In the genomic region with DNA sequence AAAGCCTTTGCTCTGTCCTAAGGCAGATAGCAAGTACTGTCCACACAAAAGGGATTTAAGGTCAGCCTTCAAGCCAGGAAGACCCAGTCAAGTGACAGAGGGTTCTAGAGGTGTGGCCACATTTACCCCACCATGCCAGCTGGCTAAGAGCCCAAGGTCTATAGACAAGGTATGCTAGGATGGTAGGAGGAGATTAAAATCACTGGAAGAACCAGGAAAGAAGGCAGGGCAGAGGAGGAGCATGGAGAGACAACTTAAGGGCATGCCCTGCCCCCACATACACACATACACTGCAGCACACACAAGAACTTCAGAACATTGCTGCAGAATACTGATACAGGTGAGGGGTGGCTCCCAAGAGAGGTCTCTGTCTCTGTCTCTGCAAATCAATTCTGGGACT, we compare ENCODE assay signal across 16 mouse cellular contexts. TPM values are rescaled to one million over a fixed set of nuclear protein-coding genes. Genes with fewer than 3 reads are reported as not detected.
DNase-seq lines count a peak whose midpoint lies in the region; ATAC-seq lines count a peak whose summit lies in the region.
"Had no signal": no experiment of that assay in that cellular context is flagged by ENCODE, and none has a peak within 500 bp of the region (broad histone marks: within the 10 kb centered on the region; RNA-seq: fewer than 3 reads in every experiment).

A gene (plus strand): TSS at position 234 of the 400 bp plus-strand sequence.

- no peak for DNase-seq in heart, adult 11 months
- peak; percentile 38 to 86 for DNase-seq in adrenal gland, adult (ENCODE audit: inconsistent age in 2 of 2, low spot score in 1 of 2)
- peak; percentile 51 for DNase-seq in lung, postnatal 25 days (ENCODE audit: low spot score)
- no peak for DNase-seq in layer of hippocampus, postnatal 10 days (ENCODE audit: low spot score in 2 of 2)
- DNase-seq: heart, adult 2 months; heart, postnatal 14 days; kidney, adult 18-20 months; liver had no signal

- H3K36me3 ChIP-seq in heart, embryonic 16.5 days (ENCODE audit: control insufficient read depth, insufficient read depth): no peaks in the 10 kb centered on the region
- no peaks in the 10 kb centered on the region for H3K36me3 ChIP-seq in embryonic facial prominence, embryonic 15.5 days
- H3K36me3 ChIP-seq in forebrain, embryonic 16.5 days (ENCODE audit: control insufficient read depth, insufficient read depth): no peaks in the 10 kb centered on the region
- H3K36me3 ChIP-seq: neural tube, embryonic 15.5 days had no signal

- no peak within 1 kb of the TSS for H3K27ac ChIP-seq in heart, embryonic 16.5 days (ENCODE audit: low read length)
- H3K27ac ChIP-seq in embryonic facial prominence, embryonic 15.5 days (replicated peaks): no peak within 1 kb of the TSS; the same call in 1 of the 2 replicates
- H3K27ac ChIP-seq in forebrain, embryonic 16.5 days (ENCODE audit: low read length): no peak within 1 kb of the TSS
- H3K27ac ChIP-seq: heart, adult 2 months; neural tube, embryonic 15.5 days had no signal

- no peaks in the 10 kb centered on the region for H3K27me3 ChIP-seq in heart, embryonic 16.5 days (ENCODE audit: control insufficient read depth, insufficient read depth, low read length)
- no peaks in the 10 kb centered on the region for H3K27me3 ChIP-seq in embryonic facial prominence, embryonic 15.5 days
- H3K27me3 ChIP-seq in forebrain, embryonic 16.5 days (replicated peaks; ENCODE audit: control insufficient read depth, insufficient read depth, low read length): no peaks in the 10 kb centered on the region; the same call in 1 of the 2 replicates
- H3K27me3 ChIP-seq: neural tube, embryonic 15.5 days had no signal

- H3K9ac ChIP-seq in heart, embryonic 16.5 days (ENCODE audit: low read length): no peak within 1 kb of the TSS
- no peak within 1 kb of the TSS for H3K9ac ChIP-seq in embryonic facial prominence, embryonic 15.5 days
- H3K9ac ChIP-seq in forebrain, embryonic 16.5 days (replicated peaks; ENCODE audit: low read depth, low read length): no peak within 1 kb of the TSS
- H3K9ac ChIP-seq: neural tube, embryonic 15.5 days had no signal

- H3K4me1 ChIP-seq in heart, embryonic 16.5 days (ENCODE audit: control insufficient read depth, insufficient read depth, low read length): no peaks in the 10 kb centered on the region
- 0 out of 2 replicates have a peak, but pooled peaks cover 6% of the 10 kb centered on the region for H3K4me1 ChIP-seq in embryonic facial prominence, embryonic 15.5 days
- H3K4me1 ChIP-seq in forebrain, embryonic 16.5 days (replicated peaks; ENCODE audit: control insufficient read depth, insufficient read depth, low read length): no peaks in the 10 kb centered on the region
- H3K4me1 ChIP-seq: megakaryocyte, embryonic 14.5 days; neural tube, embryonic 15.5 days had no signal

- no peak within 1 kb of the TSS for H3K4me3 ChIP-seq in heart, embryonic 16.5 days (ENCODE audit: low read length)
- no peak within 1 kb of the TSS for H3K4me3 ChIP-seq in embryonic facial prominence, embryonic 15.5 days (replicated peaks)
- no peak within 1 kb of the TSS for H3K4me3 ChIP-seq in forebrain, embryonic 16.5 days (replicated peaks; ENCODE audit: low read length)
- H3K4me3 ChIP-seq: heart, adult 2 months; megakaryocyte, embryonic 14.5 days; neural tube, embryonic 15.5 days had no signal

- ATAC-seq in heart, embryonic 16.5 days (replicated peaks; ENCODE audit: extremely low read depth, insufficient read depth, low FRiP score): no peak
- no peak for ATAC-seq in embryonic facial prominence, embryonic 15.5 days (ENCODE audit: insufficient number of reproducible peaks, low FRiP score, low TSS enrichment, low read depth)
- no peak for ATAC-seq in forebrain, embryonic 16.5 days
- ATAC-seq in frontal cortex, adult (ENCODE audit: low TSS enrichment): no peak
- ATAC-seq: hindbrain, embryonic 16.5 days; Patski had no signal

- H3K9me3 ChIP-seq in heart, embryonic 16.5 days (replicated peaks; ENCODE audit: control insufficient read depth, low read length): no peaks in the 10 kb centered on the region
- H3K9me3 ChIP-seq in embryonic facial prominence, embryonic 15.5 days (replicated peaks): no peaks in the 10 kb centered on the region
- H3K9me3 ChIP-seq in forebrain, embryonic 16.5 days (ENCODE audit: control insufficient read depth, low read length): no peaks in the 10 kb centered on the region
- H3K9me3 ChIP-seq: megakaryocyte, embryonic 14.5 days; neural tube, embryonic 15.5 days had no signal

- no peak within 1 kb of the TSS for H3K4me2 ChIP-seq in heart, embryonic 16.5 days (ENCODE audit: low read depth, low read length)
- H3K4me2 ChIP-seq in embryonic facial prominence, embryonic 15.5 days (replicated peaks): no peak within 1 kb of the TSS
- H3K4me2 ChIP-seq in forebrain, embryonic 16.5 days (ENCODE audit: low read length): no peak within 1 kb of the TSS
- H3K4me2 ChIP-seq: neural tube, embryonic 15.5 days had no signal

RNA-seq across cellular contexts. Expression of the gene that starts here (rescaled TPM):
- polyA plus RNA-seq in heart, embryonic 16.5 days (2015; fragmentation: Nextera tagmentation; extraction: Ambion mirVana): 12.8 and 18.0 TPM in 2 replicates
- 71.5 and 102 TPM in 2 replicates for polyA plus RNA-seq in embryonic facial prominence, embryonic 15.5 days (2015; fragmentation: Nextera tagmentation; extraction: Ambion mirVana)
- 0.93 TPM in 1 of 2 replicates, not detected in the other for polyA plus RNA-seq in forebrain, embryonic 16.5 days (2015; fragmentation: Nextera tagmentation; extraction: Ambion mirVana)
- under 1 TPM; 0.18 to 0.51 TPM for total RNA-seq in layer of hippocampus, postnatal 10 days (2021)
- polyA plus RNA-seq: neural tube, embryonic 15.5 days; Patski had no signal

Comparison
In these comparisons a context has a peak if more than half of its experiments do, and no peak if none do; other contexts are left out.
1. DNase-seq: peak in adrenal gland, adult (2 of 2) and lung, postnatal 25 days (single experiment); none in heart, adult 11 months (single experiment) and layer of hippocampus, postnatal 10 days (0 of 2).